In genomic region chr2:7092641-7093040, GRCm38 (mm10) we compare ENCODE assay signal across 21 mouse cellular contexts.
DNase-seq lines count a peak whose midpoint lies in the region; ATAC-seq and TF ChIP-seq lines count a peak whose summit lies in the region.
"Had no signal": no experiment of that assay in that cellular context is flagged by ENCODE, and none has a peak within 500 bp of the region (broad histone marks: within the 10 kb centered on the region; RNA-seq: fewer than 3 reads in every experiment).

No protein-coding gene starts in this region.

- no peak overlapping the region for H3K9ac ChIP-seq in heart, adult 2 months (ENCODE audit: low read depth, low read length)
- H3K9ac ChIP-seq in lung, embryonic 14.5 days, result no peak overlapping the region
- H3K9ac ChIP-seq: embryonic facial prominence, embryonic 15.5 days; heart, embryonic 15.5 days; hindbrain, embryonic 15.5 days had no signal

- 0 out of 2 replicates have a peak, but pooled peaks have one; percentile 29 for TF ChIP-seq CTCF in heart, adult 2 months (IDR thresholded peaks at IDR 0.05)
- TF ChIP-seq CTCF in lung, embryonic 14.5 days (IDR thresholded peaks at IDR 0.05; ENCODE audit: low read depth), result 0 out of 2 replicates have a peak, but pooled peaks have one; percentile 10
- peak; percentile 35 for TF ChIP-seq CTCF in Patski (IDR thresholded peaks at IDR 0.05)
- peak; percentile 11; the same call in 1 of the 2 replicates for TF ChIP-seq CTCF in cortical plate, adult 2 months (IDR thresholded peaks at IDR 0.05; ENCODE audit: extremely low read depth, insufficient read depth, low read length)

- intact Hi-C loops in heart, adult 2 months (cut with DNase I), result no loop called here

- peaks cover 4% of the 10 kb centered on the region for H3K4me1 ChIP-seq in heart, adult 2 months (ENCODE audit: control insufficient read depth, insufficient read depth, low read length)
- H3K4me1 ChIP-seq in lung, embryonic 14.5 days (ENCODE audit: insufficient read depth), result peaks cover 9% of the 10 kb centered on the region
- H3K4me1 ChIP-seq in cortical plate, adult 2 months (ENCODE audit: control insufficient read depth, insufficient read depth, low read length), result peaks cover 10% of the 10 kb centered on the region

- no peak overlapping the region for H3K4me3 ChIP-seq in heart, adult 2 months
- no peak overlapping the region for H3K4me3 ChIP-seq in lung, embryonic 14.5 days (ENCODE audit: low read depth, low read length)
- no peak overlapping the region for H3K4me3 ChIP-seq in cortical plate, adult 2 months (ENCODE audit: insufficient read depth, low read length)
- H3K4me3 ChIP-seq: embryonic facial prominence, embryonic 15.5 days; erythroblast, embryonic 14.5 days; forebrain, embryonic 10.5 days; gastrocnemius, adult 2 months; heart, embryonic 15.5 days; hindbrain, embryonic 10.5 days; hindbrain, embryonic 15.5 days had no signal

- in situ Hi-C loops in Patski (cut with MboI; ENCODE audit: low pct_unique_long_range_greater_than_20kb), result loop anchor here (25.0 kb wide), 1 partner anchor 880 kb away; the partner anchor contains the start of gene Echdc3

- DNase-seq in heart, adult 2 months, result no peak
- DNase-seq in heart, adult 9 months (ENCODE audit: low spot score in 2 of 2), result no peak
- no peak for DNase-seq in lung, embryonic 14.5 days
- no peak for DNase-seq in lung, postnatal 10 days
- DNase-seq in Patski (ENCODE audit: low read depth, low spot score), result no peak
- DNase-seq: adrenal gland, adult 8-10 months; adrenal gland, postnatal 36 days; cerebellum, adult 2 months; cerebellum, postnatal 10 days; embryo, embryonic 11 days; gastrocnemius, adult 2 months; gastrocnemius, postnatal 25 days; heart, postnatal 14 days had no signal

- ATAC-seq in lung, embryonic 14.5 days (ENCODE audit: insufficient read depth), result no peak
- no peak for ATAC-seq in Patski

- no peak for TF ChIP-seq EP300 in heart, adult 2 months (IDR thresholded peaks at IDR 0.05; ENCODE audit: insufficient read depth, low read depth, low read length)

- H3K79me2 ChIP-seq in heart, adult 2 months (replicated peaks; ENCODE audit: control insufficient read depth, insufficient read depth, low read length), result no peaks in the 10 kb centered on the region

- no peaks in the 10 kb centered on the region for H3K27me3 ChIP-seq in heart, adult 2 months (ENCODE audit: control insufficient read depth, insufficient read depth, low read length)
- no peaks in the 10 kb centered on the region for H3K27me3 ChIP-seq in lung, embryonic 14.5 days (ENCODE audit: insufficient read depth, low read length)
- H3K27me3 ChIP-seq in Patski, result no peaks in the 10 kb centered on the region
- H3K27me3 ChIP-seq: embryonic facial prominence, embryonic 15.5 days; heart, embryonic 15.5 days; hindbrain, embryonic 15.5 days had no signal

- H3K36me3 ChIP-seq in heart, adult 2 months (ENCODE audit: control insufficient read depth, insufficient read depth, low read length), result peaks cover 2% of the 10 kb centered on the region; the same call in 1 of the 2 replicates
- no peaks in the 10 kb centered on the region for H3K36me3 ChIP-seq in lung, embryonic 14.5 days (ENCODE audit: insufficient read depth)
- H3K36me3 ChIP-seq: embryonic facial prominence, embryonic 15.5 days; forebrain, embryonic 10.5 days; heart, embryonic 15.5 days; hindbrain, embryonic 10.5 days; hindbrain, embryonic 15.5 days had no signal

- H3K4me2 ChIP-seq in lung, embryonic 14.5 days, result no peak overlapping the region
- H3K4me2 ChIP-seq: embryonic facial prominence, embryonic 15.5 days; heart, embryonic 11.5 days; heart, embryonic 15.5 days; hindbrain, embryonic 15.5 days had no signal

- CTCF ChIA-PET in Patski (lab: Charles Lee), result interaction anchor here (1.0 to 1.7 kb wide), 3 partner anchors 9 to 283 kb away, joined by 3 to 4 read pairs (median 3); no protein-coding TSS in a partner anchor

- POLR2A ChIA-PET in Patski (lab: Charles Lee), result no interaction called here

- no peaks in the 10 kb centered on the region for H3K9me3 ChIP-seq in lung, embryonic 14.5 days (ENCODE audit: low read depth, low read length)
- H3K9me3 ChIP-seq: embryonic facial prominence, embryonic 15.5 days; forebrain, embryonic 10.5 days; heart, embryonic 15.5 days; hindbrain, embryonic 10.5 days; hindbrain, embryonic 15.5 days had no signal

- H3K27ac ChIP-seq in heart, adult 2 months, result no peak overlapping the region
- no peak overlapping the region for H3K27ac ChIP-seq in lung, embryonic 14.5 days (ENCODE audit: low read depth)
- peak overlapping the region; percentile 89 for H3K27ac ChIP-seq in cortical plate, adult 2 months (ENCODE audit: insufficient read depth, low read length)
- H3K27ac ChIP-seq: embryonic facial prominence, embryonic 15.5 days; forebrain, embryonic 10.5 days; gastrocnemius, adult 2 months; heart, embryonic 15.5 days; hindbrain, embryonic 10.5 days; hindbrain, embryonic 15.5 days had no signal

- no peak for TF ChIP-seq POLR2A in heart, adult 2 months (IDR thresholded peaks at IDR 0.05; ENCODE audit: insufficient read depth, low read depth, low read length)
- no peak for TF ChIP-seq POLR2A in cortical plate, adult 2 months (IDR thresholded peaks at IDR 0.05; ENCODE audit: extremely low read depth, insufficient read depth, low read length)

- 94% methylated on average over 5 of the region's 5 CpGs for WGBS in heart, adult 2 months
- whole genome bisulfite sequencing in lung, embryonic 14.5 days, result 90% methylated on average over 5 of the region's 5 CpGs
